Mouse (Mus musculus) ZHBTc4 (cell line): ENCODE results near the gene Gjb2.

ENCODE experiments used
- DNase-seq: peaks from one replicate; pipeline ENCODE4 v3.0.0-alpha.2; 2011; ENCODE audit warnings: low read depth, low spot score

Gjb2 gene

DNA sequence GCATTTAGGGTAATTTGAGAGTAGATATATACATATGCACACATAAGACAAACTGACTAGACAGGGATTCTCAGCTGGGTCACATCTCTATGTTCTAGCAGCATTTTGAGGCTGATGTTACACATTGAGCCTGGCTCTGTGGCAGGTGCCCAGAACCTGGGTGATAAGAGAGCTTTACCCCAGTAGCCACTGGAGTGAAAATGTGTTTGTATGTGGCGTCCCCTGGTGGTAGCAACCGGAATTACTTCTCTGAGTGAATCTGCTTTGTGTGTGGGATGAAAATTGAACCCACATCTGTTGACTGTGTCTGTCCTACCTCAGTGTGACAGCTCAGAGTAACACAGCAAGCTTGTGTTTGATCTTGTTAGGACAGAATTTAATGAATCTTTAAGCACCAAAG lies 34.6 kb downstream of the Gjb2 start:
- peak; percentile 72 for DNase-seq

GRCm38 (mm10) chr14:57066053-57066452 lies 38.4 kb downstream of the Gjb2 start:
- no peak for DNase-seq

GRCm38 (mm10) chr14:57060052-57060451 lies 44.5 kb downstream of the Gjb2 start:
- DNase-seq = peak; percentile 84

DNA sequence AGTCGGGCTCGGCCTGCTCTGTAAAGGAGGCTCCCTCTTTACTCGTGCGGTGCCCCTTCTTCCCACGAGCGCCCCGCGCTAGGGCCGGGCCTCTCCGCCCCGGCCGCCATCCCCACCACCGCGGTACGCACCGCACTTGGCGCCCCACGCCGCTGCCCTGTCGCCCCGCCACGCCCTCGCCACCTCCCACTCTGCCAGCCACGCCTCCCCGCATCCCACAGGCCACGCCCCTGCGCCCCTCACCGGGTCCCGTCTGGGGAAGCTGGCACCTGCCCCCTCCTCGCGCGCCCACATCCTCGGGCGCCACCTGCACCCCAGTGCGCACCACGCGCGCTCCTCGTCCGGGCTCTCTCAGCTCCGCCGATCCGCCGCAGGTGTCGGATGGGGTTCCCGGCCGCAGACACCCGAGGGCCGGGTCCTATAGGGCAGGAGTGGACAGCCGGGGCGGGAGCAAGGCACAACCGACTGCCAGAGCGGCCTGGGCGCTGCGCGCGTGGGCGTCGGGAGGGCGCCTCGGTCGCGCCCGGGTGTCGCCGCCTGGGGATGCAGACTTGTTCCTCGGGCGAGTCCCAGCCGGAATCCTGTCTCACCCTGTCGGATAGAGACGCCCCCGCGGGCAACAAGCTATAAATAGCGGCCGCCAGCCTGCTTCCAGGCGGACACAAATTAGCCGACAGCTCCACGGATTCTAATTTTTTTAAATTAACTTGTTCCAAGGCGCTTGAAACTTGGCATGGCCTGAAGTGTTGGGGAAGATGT lies 46.8 kb downstream of the Gjb2 start, which contains the start of gene Gja3:
TSS of gene Gja3 (minus strand) at position 538 of the 759 bp plus-strand sequence.
- DNase-seq = peak; percentile 78

DNA sequence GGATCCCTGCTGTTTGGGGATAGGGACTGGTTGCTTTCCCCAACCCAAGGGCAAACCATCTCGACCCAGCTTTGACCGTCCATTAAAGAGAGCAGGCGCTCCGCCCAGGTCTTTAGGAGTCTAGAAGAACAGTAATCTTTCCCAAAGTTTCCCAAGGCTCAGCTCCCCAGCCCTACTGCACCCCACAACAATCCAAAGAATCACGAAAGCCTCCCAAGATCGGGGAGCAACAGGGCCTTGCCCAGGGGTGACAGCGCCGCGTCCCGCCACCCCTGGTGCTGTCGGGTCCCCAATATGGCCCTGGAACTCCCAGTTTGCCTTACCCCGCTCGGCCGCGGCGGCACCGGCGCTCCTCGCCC lies 47.3 kb downstream of the Gjb2 start:
- peak; percentile 46 for DNase-seq

- DNase-seq = no peak
Observed at GRCm38 (mm10) chr14:57052713-57053112, 51.8 kb downstream of the Gjb2 start.
